Mouse (Mus musculus) kidney, embryonic 15.5 days (tissue): ENCODE data around the gene Tex22. TPM values are rescaled to one million over a fixed set of nuclear protein-coding genes. Genes with fewer than 3 reads are reported as not detected.

ENCODE experiments used
- ATAC-seq: fragments of 200-750 bp; cut with Nextera tagmentation; replicated peaks from 2 replicates; pipeline ENCODE4 v1.8.0; 2017; ENCODE audit warnings: moderate TSS enrichment; ENCODE audit not compliant: low FRiP score
- H3K27ac ChIP-seq: fragments of 300-500 bp; sonication (generic); 2 replicates; pipeline ENCODE4 v1.5.1; 2015; ENCODE audit warnings: mild to moderate bottlenecking, inconsistent platforms
- H3K27me3 ChIP-seq: fragments of 300-500 bp; sonication (generic); 2 replicates; pipeline ENCODE4 v1.6.1; 2015; ENCODE audit warnings: inconsistent platforms
- H3K36me3 ChIP-seq: fragments of 300-500 bp; sonication (generic); 2 replicates; pipeline ENCODE4 v1.6.1; 2015; ENCODE audit warnings: inconsistent platforms
- H3K4me1 ChIP-seq: fragments of 300-500 bp; sonication (generic); 2 replicates; pipeline ENCODE4 v1.6.1; 2015; ENCODE audit warnings: inconsistent platforms
- H3K4me2 ChIP-seq: fragments of 300-500 bp; sonication (generic); 2 replicates; pipeline ENCODE4 v1.6.1; 2015; ENCODE audit warnings: moderate library complexity, mild to moderate bottlenecking, inconsistent platforms
- H3K4me3 ChIP-seq: fragments of 300-500 bp; sonication (generic); replicated peaks from 2 replicates; pipeline ENCODE4 v1.5.1; 2015; ENCODE audit warnings: mild to moderate bottlenecking, inconsistent platforms
- H3K9ac ChIP-seq: fragments of 300-500 bp; sonication (generic); 2 replicates; pipeline ENCODE4 v1.6.1; 2015; ENCODE audit warnings: mild to moderate bottlenecking, inconsistent platforms
- H3K9me3 ChIP-seq: fragments of 300-500 bp; sonication (generic); replicated peaks from 2 replicates; pipeline ENCODE4 v1.6.1; 2016; ENCODE audit warnings: inconsistent platforms
- WGBS: fragments of 180-500 bp; shearing (Covaris S2); methylation state at CpG from one replicate; pipeline ENCODE4 v1.1.7; 2015; ENCODE audit warnings: mixed read lengths; 5-methylcytosine and 5-hydroxymethylcytosine counted together
- polyA plus RNA-seq: library from polyadenylated mRNA; unstranded; fragments of >200 nt; fragmentation: Nextera tagmentation; extraction: Ambion mirVana; gene quantifications from 2 replicates; pipeline ENCODE4 v1.2.1, GENCODE M21; 2015

Gene Tex22
- polyA plus RNA-seq, 1 experiment from 2014 or later: not detected

GRCm38 (mm10) chr12:113108528-113109283, 34.4 kb downstream of the Tex22 start:
- no peaks in the 10 kb centered on the region for H3K9me3 ChIP-seq
- H3K4me1 ChIP-seq: peaks cover 10% of the 10 kb centered on the region; the same call in 1 of the 2 replicates
- no peak overlapping the region for H3K27ac ChIP-seq
- no peaks in the 10 kb centered on the region for H3K27me3 ChIP-seq
- peaks cover 39% of the 10 kb centered on the region for H3K36me3 ChIP-seq
- H3K9ac ChIP-seq: no peak overlapping the region
- H3K4me2 ChIP-seq: no peak overlapping the region
- no peak overlapping the region for H3K4me3 ChIP-seq
- ATAC-seq: no peak
- WGBS: 81% methylated on average over 17 of the region's 17 CpGs

- 82% methylated on average over 10 of the region's 10 CpGs for WGBS
- no peak for ATAC-seq
- Histone ChIP-seq H3K27me3 (no peaks in the 10 kb centered on the region), H3K4me2 (no peak overlapping the region), H3K36me3 (peaks cover 44% of the 10 kb centered on the region), H3K4me1 (peaks cover 10% of the 10 kb centered on the region; the same call in 1 of the 2 replicates), H3K9me3 (no peaks in the 10 kb centered on the region), H3K27ac (no peak overlapping the region), H3K9ac (no peak overlapping the region), H3K4me3 (no peak overlapping the region)
These were observed 35.5 kb downstream of the Tex22 start for GRCm38 (mm10) chr12:113109801-113110200.

DNA sequence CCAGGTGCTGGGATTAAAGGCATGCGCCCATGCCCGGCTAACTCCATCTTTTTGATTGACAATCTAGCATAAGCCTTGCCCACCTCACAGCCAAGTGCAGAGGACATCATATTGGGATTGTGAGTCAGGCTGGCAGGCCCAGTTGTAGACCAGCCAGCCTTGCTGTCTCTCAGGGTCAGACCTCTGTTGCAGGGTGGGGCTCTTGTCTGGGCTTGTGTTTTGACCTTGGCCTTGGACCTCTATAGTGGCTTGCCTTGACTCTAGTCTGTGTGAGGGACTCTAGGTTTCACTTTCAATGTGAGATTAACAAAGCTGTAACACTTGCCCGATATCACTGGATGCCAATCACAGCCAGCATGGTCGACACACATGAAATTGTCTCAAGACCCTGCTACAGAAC, 39.8 kb downstream of the Tex22 start:
- WGBS: 88% methylated on average over 4 of the region's 4 CpGs
- Histone ChIP-seq H3K27me3 (no peaks in the 10 kb centered on the region), H3K9me3 (no peaks in the 10 kb centered on the region), H3K4me1 (no peaks in the 10 kb centered on the region), H3K9ac (no peak overlapping the region), H3K27ac (no peak overlapping the region), H3K4me3 (no peak overlapping the region), H3K36me3 (peaks cover 70% of the 10 kb centered on the region), H3K4me2 (no peak overlapping the region)
- no peak for ATAC-seq

DNA sequence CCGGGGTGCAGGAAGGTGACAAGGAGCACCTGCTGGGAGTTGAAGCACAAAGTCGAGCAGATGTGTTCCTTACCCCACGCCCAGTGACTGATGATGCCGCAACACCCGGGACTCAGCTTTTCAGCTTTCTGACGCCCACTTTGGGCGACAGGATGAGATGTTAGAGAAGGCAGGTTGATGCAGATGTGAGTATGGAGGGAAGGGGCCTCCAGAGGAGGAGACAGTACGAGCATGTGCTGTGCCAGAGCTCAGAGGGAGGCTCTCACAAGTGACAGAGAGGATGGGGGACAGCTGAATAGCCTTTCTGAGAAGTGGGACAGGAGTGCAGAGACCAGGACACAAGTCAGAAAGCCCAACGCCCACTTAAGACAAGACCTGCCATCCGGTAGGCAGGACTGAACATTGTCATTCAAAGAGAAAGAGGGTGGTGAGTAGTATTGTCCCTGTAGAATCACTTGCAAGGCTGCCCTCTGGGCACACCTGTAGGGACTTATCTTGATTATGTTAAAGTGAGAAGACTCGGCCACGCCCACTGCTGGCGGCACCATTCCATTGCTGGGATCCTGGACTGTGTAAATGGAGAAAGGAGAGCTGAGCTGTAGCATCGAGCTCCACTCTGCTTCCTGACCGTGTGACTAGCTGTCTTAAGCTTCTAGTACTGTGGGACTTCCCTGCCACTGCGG, 40.7 kb downstream of the Tex22 start:
- no peak for ATAC-seq
- Histone ChIP-seq H3K9ac (no peak overlapping the region), H3K4me3 (no peak overlapping the region), H3K4me2 (no peak overlapping the region), H3K27me3 (no peaks in the 10 kb centered on the region), H3K9me3 (no peaks in the 10 kb centered on the region), H3K4me1 (no peaks in the 10 kb centered on the region), H3K36me3 (peaks cover 75% of the 10 kb centered on the region), H3K27ac (no peak overlapping the region)
- 84% methylated on average over 16 of the region's 16 CpGs for WGBS

GRCm38 (mm10) chr12:113119516-113120410, 45.5 kb downstream of the Tex22 start:
- 86% methylated on average over 20 of the region's 20 CpGs for WGBS
- no peak overlapping the region for H3K27ac ChIP-seq
- H3K4me3 ChIP-seq: no peak overlapping the region
- no peak overlapping the region for H3K4me2 ChIP-seq
- no peaks in the 10 kb centered on the region for H3K9me3 ChIP-seq
- H3K4me1 ChIP-seq: no peaks in the 10 kb centered on the region
- H3K36me3 ChIP-seq: peaks cover 94% of the 10 kb centered on the region
- no peaks in the 10 kb centered on the region for H3K27me3 ChIP-seq
- ATAC-seq: peak; percentile 40
- H3K9ac ChIP-seq: no peak overlapping the region

GRCm38 (mm10) chr12:113124726-113125125, 50.4 kb downstream of the Tex22 start:
- ATAC-seq: no peak
- Histone ChIP-seq H3K4me3 (no peak overlapping the region), H3K27ac (no peak overlapping the region), H3K9me3 (no peaks in the 10 kb centered on the region), H3K9ac (no peak overlapping the region), H3K4me1 (no peaks in the 10 kb centered on the region), H3K27me3 (no peaks in the 10 kb centered on the region), H3K36me3 (peaks cover 100% of the 10 kb centered on the region), H3K4me2 (no peak overlapping the region)
- 83% methylated on average over 6 of the region's 6 CpGs for WGBS

DNA sequence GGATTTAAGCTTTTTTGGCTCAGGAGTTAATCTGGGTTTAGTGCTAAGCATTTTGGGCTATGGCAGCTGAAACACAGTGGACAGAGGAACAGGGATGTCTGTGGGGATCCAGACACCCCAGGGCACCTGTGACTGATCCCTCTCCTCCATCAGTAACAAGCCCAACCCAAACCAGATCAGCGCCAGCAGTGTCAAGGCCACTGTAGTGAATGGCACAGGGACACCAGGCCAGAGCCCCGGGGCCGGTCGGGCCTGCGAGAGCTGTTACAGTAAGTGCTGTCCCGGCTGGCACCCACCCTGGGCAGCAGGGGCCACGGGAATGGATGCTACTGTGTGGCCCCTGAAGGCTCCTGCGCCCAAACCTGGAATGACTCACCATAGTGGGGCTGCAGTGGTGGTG, 56.4 kb downstream of the Tex22 start:
- H3K27ac ChIP-seq: no peak overlapping the region
- H3K4me2 ChIP-seq: no peak overlapping the region
- H3K9ac ChIP-seq: no peak overlapping the region
- H3K4me1 ChIP-seq: no peaks in the 10 kb centered on the region
- no peaks in the 10 kb centered on the region for H3K9me3 ChIP-seq
- no peaks in the 10 kb centered on the region for H3K27me3 ChIP-seq
- peaks cover 100% of the 10 kb centered on the region for H3K36me3 ChIP-seq
- no peak for ATAC-seq
- WGBS: 99% methylated on average over 8 of the region's 8 CpGs
- no peak overlapping the region for H3K4me3 ChIP-seq

DNA sequence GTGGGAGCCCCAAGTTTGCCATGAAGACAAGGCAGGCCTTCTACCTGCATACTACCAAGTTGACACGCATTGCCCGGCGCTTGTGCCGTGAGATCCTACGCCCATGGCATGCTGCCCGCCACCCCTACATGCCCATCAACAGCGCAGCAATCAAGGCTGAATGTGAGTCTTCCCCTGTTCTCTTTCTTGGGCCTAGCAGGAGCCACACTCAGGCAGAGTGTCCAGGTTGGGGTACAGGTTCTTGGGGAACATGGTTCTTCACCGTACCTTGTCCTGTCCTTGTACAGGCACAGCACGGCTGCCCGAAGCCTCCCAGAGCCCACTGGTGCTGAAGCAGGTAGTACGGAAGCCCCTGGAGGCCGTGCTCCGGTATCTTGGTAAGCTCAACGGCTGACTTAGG, 57.3 kb downstream of the Tex22 start:
- WGBS: 95% methylated on average over 14 of the region's 14 CpGs
- Histone ChIP-seq H3K4me1 (no peaks in the 10 kb centered on the region), H3K4me2 (no peak overlapping the region), H3K27me3 (no peaks in the 10 kb centered on the region), H3K27ac (no peak overlapping the region), H3K9me3 (no peaks in the 10 kb centered on the region), H3K9ac (no peak overlapping the region), H3K36me3 (peaks cover 100% of the 10 kb centered on the region), H3K4me3 (no peak overlapping the region)
- no peak for ATAC-seq

- H3K9ac ChIP-seq: no peak overlapping the region
These were observed 58.3 kb downstream of the Tex22 start for GRCm38 (mm10) chr12:113132567-113132966.

DNA sequence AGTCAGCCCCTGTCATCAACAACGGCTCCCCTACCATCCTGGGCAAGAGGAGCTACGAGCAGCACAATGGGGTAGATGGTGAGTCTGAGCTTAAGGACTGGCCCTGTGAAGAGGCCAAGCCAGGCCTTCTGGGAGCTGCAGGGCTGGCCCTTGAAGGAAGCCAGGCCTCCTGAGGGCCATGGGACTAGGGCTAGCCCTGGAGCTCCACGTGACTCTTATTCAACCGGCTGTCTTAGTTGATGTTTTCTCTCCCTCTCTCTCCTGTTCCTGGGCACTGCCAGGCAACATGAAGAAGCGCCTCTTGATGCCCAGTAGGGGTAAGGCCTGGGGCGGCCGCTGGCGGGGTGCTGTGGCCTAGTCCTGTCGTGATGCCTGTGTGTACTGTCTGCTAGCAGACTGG, 59.0 kb downstream of the Tex22 start:
- Histone ChIP-seq H3K4me1 (0 out of 2 replicates have a peak, but pooled peaks cover 2% of the 10 kb centered on the region), H3K27ac (no peak overlapping the region), H3K4me2 (no peak overlapping the region), H3K9ac (no peak overlapping the region), H3K9me3 (no peaks in the 10 kb centered on the region), H3K27me3 (no peaks in the 10 kb centered on the region), H3K4me3 (no peak overlapping the region), H3K36me3 (peaks cover 100% of the 10 kb centered on the region)
- WGBS: 91% methylated on average over 9 of the region's 9 CpGs
- ATAC-seq: no peak

More at GRCm38 (mm10) chr12:113132567-113132966, 58.3 kb downstream of the Tex22 start:
- H3K9me3 ChIP-seq: no peaks in the 10 kb centered on the region
- WGBS: 52% methylated on average over 2 of the region's 2 CpGs
- ATAC-seq: no peak
- no peak overlapping the region for H3K4me2 ChIP-seq
- peaks cover 100% of the 10 kb centered on the region for H3K36me3 ChIP-seq
- H3K27ac ChIP-seq: no peak overlapping the region
- H3K4me1 ChIP-seq: no peaks in the 10 kb centered on the region
- H3K4me3 ChIP-seq: no peak overlapping the region
- H3K27me3 ChIP-seq: no peaks in the 10 kb centered on the region

DNA sequence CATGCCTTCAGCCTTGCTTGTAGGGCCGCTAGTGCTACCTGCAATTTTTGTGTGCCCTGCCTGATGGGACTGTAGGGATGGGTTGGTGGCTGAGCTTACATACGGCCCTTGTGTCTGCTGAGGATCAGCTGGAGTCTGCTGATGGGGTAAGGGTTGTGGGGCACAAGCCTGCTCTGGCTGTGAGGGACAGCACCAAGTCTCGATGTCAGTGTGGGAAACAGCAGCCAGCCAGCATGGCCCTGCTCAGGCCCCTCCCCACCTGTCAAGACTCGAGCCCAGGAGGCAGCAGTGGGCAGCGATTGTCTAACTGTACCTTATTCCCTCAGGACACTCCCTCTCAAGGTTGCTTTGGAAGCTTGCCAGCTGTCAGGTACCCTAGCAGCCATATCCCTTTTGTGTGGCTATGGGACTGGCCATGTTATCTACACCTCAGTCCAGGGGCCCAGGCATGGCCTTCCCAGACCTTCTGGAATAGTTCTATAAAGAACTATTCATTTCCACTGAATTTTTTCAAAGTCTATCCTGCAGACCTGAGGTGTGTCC, 59.6 kb downstream of the Tex22 start:
- Histone ChIP-seq H3K27ac (no peak overlapping the region), H3K4me2 (no peak overlapping the region), H3K9ac (no peak overlapping the region), H3K4me1 (peaks cover 8% of the 10 kb centered on the region), H3K9me3 (no peaks in the 10 kb centered on the region), H3K4me3 (no peak overlapping the region), H3K27me3 (no peaks in the 10 kb centered on the region), H3K36me3 (peaks cover 97% of the 10 kb centered on the region)
- 76% methylated on average over 5 of the region's 5 CpGs for WGBS
- no peak for ATAC-seq
